Mouse (Mus musculus) spleen, postnatal 36 days (tissue): ENCODE data around the gene 1700013F07Rik.
A peak's percentile ranks its signal among the peaks of the same experiment; 100 is the strongest.
"Not testable (repeated sequence)": the region's sequence is repeated elsewhere in the genome, so short reads cannot be mapped to it uniquely, and the experiment has no call there.

ENCODE experiments used
- DNase-seq, 2 experiments: peaks; one replicate each; pipeline ENCODE4 v3.0.0; 2022; ENCODE audit warnings: low spot score in 2 of 2, mixed read lengths in 1 of 2

1700013F07Rik gene

GRCm38 (mm10) chr3:108542299-108542698, 8.3 kb downstream of the 1700013F07Rik start:
- DNase-seq, result no peak

- DNase-seq, result no peak
These were observed 20.2 kb downstream of the 1700013F07Rik start for GRCm38 (mm10) chr3:108554111-108554561.

GRCm38 (mm10) chr3:108554587-108555312, 20.8 kb downstream of the 1700013F07Rik start:
- DNase-seq, result peak; percentile 93 to 96

- no peak for DNase-seq
These were observed 23.9 kb downstream of the 1700013F07Rik start for GRCm38 (mm10) chr3:108557888-108558287.

GRCm38 (mm10) chr3:108562133-108562730, 28.3 kb downstream of the 1700013F07Rik start, which contains the start of gene Tmem167b:
Gene Tmem167b, minus strand, starts transcription at chr3:108562466.
- peak; percentile 98 for DNase-seq

GRCm38 (mm10) chr3:108562777-108563271, 28.9 kb downstream of the 1700013F07Rik start:
- peak; percentile 30 to 52 for DNase-seq

- peak; percentile 76 to 83 for DNase-seq
These were observed 29.4 kb downstream of the 1700013F07Rik start for GRCm38 (mm10) chr3:108563309-108563708.

GRCm38 (mm10) chr3:108567990-108568877, 34.3 kb downstream of the 1700013F07Rik start:
- DNase-seq, result no peak

GRCm38 (mm10) chr3:108569636-108570035, 35.7 kb downstream of the 1700013F07Rik start:
- DNase-seq, result not testable (repeated sequence)

- no peak for DNase-seq
These were observed 36.9 kb downstream of the 1700013F07Rik start for GRCm38 (mm10) chr3:108570813-108571212.

GRCm38 (mm10) chr3:108571443-108572294, 37.7 kb downstream of the 1700013F07Rik start, which contains the start of gene Taf13:
Gene Taf13, plus strand, starts transcription at chr3:108571698.
- DNase-seq, result peak; percentile 95 to 96

GRCm38 (mm10) chr3:108572309-108573010, 38.5 kb downstream of the 1700013F07Rik start:
- no peak for DNase-seq

- no peak for DNase-seq
These were observed 40.1 kb downstream of the 1700013F07Rik start for GRCm38 (mm10) chr3:108574018-108574417.

- DNase-seq, result peak; percentile 16 to 20
These were observed 50.6 kb downstream of the 1700013F07Rik start for GRCm38 (mm10) chr3:108584580-108584979.

- DNase-seq, result no peak
These were observed 54.5 kb downstream of the 1700013F07Rik start for GRCm38 (mm10) chr3:108588446-108588845.

- DNase-seq, result peak; percentile 95 to 97
These were observed 57.0 kb downstream of the 1700013F07Rik start, which contains the start of gene Wdr47 for GRCm38 (mm10) chr3:108590786-108591529. Gene Wdr47, plus strand, starts transcription at chr3:108591279.

- DNase-seq, result no peak
These were observed 57.9 kb downstream of the 1700013F07Rik start for GRCm38 (mm10) chr3:108591530-108592522.
